Mouse (Mus musculus) left cerebral cortex, adult 2 months (tissue): ENCODE measurements around the gene Actr3b. TPM values are rescaled to one million over a fixed set of nuclear protein-coding genes. Genes with fewer than 3 reads are reported as not detected.

Experiments
- DNase-seq, 2 experiments: peaks; one replicate each; pipeline ENCODE4 v3.0.0; 2021 to 2022; ENCODE audit warnings: low spot score in 2 of 2, mixed read lengths in 1 of 2; ENCODE audit errors: extremely low spot score in 1 of 2
- H3K27ac ChIP-seq: fragments of 200-600 bp; 2 replicates; pipeline ENCODE4 v1.8.1; 2022
- H3K4me3 ChIP-seq: fragments of 200-600 bp; 2 replicates; pipeline ENCODE4 v1.8.1; 2022
- CTCF ChIP-seq: fragments of 200-600 bp; IDR thresholded peaks from 2 replicates; pipeline ENCODE4 v1.8.1; 2022; ENCODE audit warnings: antibody characterized with exemption, mild to moderate bottlenecking, moderate library complexity
- intact Hi-C: fragments of 180-260 bp; cut with DNase I; formaldehyde crosslinking; loops from one replicate; pipeline ENCODE4 v1.15.1; 2025
- total RNA-seq, 2 experiments: library from RNA; stranded (reverse); gene quantifications; 2 replicates each; pipeline ENCODE4 v1.2.3; 2021

Actr3b gene
- total RNA-seq, 2 experiments from 2014 or later, result 110 to 123 TPM

DNA sequence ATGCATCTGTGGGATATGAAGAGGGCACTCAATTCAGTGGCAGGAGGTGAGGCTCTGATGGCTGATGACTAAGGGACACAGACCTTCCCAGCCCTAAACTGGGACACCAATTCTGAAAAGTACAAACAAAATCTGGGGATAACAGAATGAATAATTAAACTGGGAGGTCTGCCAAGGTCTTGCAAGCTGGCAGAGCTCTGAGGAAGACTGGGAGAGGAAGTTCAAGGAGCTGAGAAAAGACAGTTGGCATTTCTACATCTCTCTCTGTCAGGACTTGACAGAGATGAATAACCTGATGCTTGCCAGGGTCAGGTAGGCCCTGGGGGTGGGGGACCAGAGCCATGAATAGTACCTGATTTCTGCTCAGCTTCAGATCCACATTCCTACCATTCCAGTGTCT is 8.2 kb upstream of the Actr3b start:
- no peak overlapping the region for H3K4me3 ChIP-seq
- DNase-seq, result no peak
- no peak for TF ChIP-seq CTCF
- H3K27ac ChIP-seq, result peak overlapping the region; percentile 54; the same call in 1 of the 2 replicates
- intact Hi-C loops, result no loop called here

DNA sequence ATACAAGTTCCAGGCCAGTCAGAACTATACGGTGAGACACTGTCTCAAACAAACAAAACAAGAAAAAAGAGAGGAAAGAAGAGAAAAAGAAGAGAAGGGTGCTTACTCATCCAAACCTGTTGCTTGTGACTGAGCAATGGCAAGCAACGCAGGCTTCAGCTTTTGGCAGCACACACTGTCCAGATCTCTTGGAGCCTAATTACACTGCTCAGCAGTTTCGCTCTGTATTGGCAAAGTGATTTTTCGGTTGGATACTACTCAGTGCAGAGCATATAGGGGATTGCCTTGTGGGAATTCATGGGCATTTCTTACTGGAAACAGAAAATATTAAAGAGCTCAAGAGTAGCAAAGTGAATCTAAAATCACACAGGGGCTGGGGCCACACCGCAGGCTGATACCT is 6.9 kb upstream of the Actr3b start:
- no peak for TF ChIP-seq CTCF
- H3K4me3 ChIP-seq, result no peak overlapping the region
- DNase-seq, result no peak
- H3K27ac ChIP-seq, result 0 out of 2 replicates have a peak overlapping the region, but pooled peaks have one; percentile 44
- intact Hi-C loops, result no loop called here

GRCm38 (mm10) chr5:25753556-25754235 is 6.1 kb upstream of the Actr3b start:
- Histone ChIP-seq H3K4me3 (no peak overlapping the region), H3K27ac (peak overlapping the region; percentile 20)
- intact Hi-C loops, result no loop called here
- DNase-seq, result no peak
- no peak for TF ChIP-seq CTCF

- intact Hi-C loops, result no loop called here
- Histone ChIP-seq H3K27ac (peak overlapping the region; percentile 20), H3K4me3 (no peak overlapping the region)
- no peak for DNase-seq
- no peak for TF ChIP-seq CTCF
These were observed 5.5 kb upstream of the Actr3b start for GRCm38 (mm10) chr5:25754236-25754766.

- intact Hi-C loops, result loop anchor here (2.0 to 5.0 kb wide), 3 partner anchors 14 to 262 kb away; partner anchors contain the start of gene Kmt2c
- peak overlapping the region; percentile 88 for H3K4me3 ChIP-seq
- no peak for TF ChIP-seq CTCF
- peak in 1 of 2 experiments; percentile 59 for DNase-seq
- H3K27ac ChIP-seq, result peak overlapping the region; percentile 97
These were observed 624 bp downstream of the Actr3b start for GRCm38 (mm10) chr5:25760410-25760832.

DNA sequence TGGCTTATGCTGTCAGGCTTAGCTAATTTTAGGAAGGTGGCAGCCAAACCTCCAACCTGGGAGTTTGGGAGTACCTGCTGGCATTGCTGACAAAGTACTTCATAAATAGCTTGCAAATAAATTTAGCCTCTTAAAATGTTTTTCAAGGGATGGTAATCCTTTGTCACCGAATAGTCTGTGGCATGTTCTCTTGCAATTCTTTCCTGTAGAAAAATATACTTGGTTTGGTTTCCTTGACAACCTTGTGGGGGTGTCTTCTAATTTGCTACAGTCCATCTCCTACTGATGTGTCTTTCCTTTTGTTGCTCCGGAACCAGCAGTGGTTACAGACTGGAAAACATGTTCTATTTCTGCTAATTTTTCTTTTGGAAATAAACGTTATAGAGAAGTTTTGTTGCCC is 1.1 kb downstream of the Actr3b start:
- no peak for DNase-seq
- Histone ChIP-seq H3K27ac (peak overlapping the region; percentile 85), H3K4me3 (peak overlapping the region; percentile 88)
- no peak for TF ChIP-seq CTCF
- intact Hi-C loops, result loop anchor here (2.0 to 5.0 kb wide), 3 partner anchors 14 to 262 kb away; partner anchors contain the start of gene Kmt2c

DNA sequence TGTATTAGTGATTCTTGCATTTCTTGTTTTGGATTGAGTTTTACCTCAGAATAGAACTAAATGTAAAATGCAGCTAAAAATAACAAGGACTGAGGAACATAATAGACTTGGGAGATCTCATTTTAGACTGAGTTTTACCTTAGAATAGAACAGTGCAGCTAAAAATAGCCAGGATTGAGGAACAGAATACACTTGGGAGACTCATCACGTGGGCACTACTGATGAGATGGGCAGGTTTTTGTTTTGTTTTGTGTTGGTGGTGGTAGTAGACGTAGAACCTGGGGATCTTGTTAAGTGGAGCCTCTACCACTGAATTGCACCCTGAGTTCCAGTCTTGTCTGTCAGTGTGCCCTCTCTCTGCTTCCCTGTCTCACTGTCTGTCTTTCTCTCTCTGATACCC is 2.1 kb downstream of the Actr3b start:
- intact Hi-C loops, result loop anchor here (2.0 to 5.0 kb wide), 3 partner anchors 13 to 263 kb away; partner anchors contain the start of gene Kmt2c
- no peak for TF ChIP-seq CTCF
- Histone ChIP-seq H3K4me3 (peak overlapping the region; percentile 88), H3K27ac (peak overlapping the region; percentile 85)
- DNase-seq, result no peak

DNA sequence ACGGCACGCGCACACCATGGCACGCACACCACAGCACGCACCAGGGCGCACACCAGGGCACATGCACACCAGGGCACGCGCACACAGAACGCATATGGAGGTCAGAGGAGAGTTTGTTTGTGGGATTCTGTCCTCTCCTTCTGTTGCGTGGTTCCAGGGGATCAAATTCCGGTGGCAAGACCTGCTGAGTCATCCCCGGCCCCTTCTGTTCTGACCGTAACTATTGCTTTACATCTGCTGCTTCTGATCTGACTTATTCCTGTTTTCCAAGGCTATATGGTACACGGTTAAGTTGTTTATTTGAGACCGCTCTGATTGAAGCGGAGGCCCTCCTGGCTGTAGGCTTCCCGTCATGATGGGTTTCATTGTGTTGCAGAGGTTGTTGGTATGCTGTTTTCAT is 9.2 kb downstream of the Actr3b start:
- no peak overlapping the region for H3K4me3 ChIP-seq
- TF ChIP-seq CTCF, result no peak
- intact Hi-C loops, result no loop called here
- no peak overlapping the region for H3K27ac ChIP-seq
- no peak for DNase-seq

GRCm38 (mm10) chr5:25769406-25769805 is 9.6 kb downstream of the Actr3b start:
- no peak for DNase-seq
- intact Hi-C loops, result no loop called here
- H3K4me3 ChIP-seq, result no peak overlapping the region

GRCm38 (mm10) chr5:25772456-25772855 is 12.7 kb downstream of the Actr3b start:
- Histone ChIP-seq H3K27ac (no peak overlapping the region), H3K4me3 (no peak overlapping the region)
- intact Hi-C loops, result no loop called here
- TF ChIP-seq CTCF, result no peak
- DNase-seq, result no peak

More at GRCm38 (mm10) chr5:25769406-25769805, 9.6 kb downstream of the Actr3b start:
- no peak overlapping the region for H3K27ac ChIP-seq
- TF ChIP-seq CTCF, result no peak

DNA sequence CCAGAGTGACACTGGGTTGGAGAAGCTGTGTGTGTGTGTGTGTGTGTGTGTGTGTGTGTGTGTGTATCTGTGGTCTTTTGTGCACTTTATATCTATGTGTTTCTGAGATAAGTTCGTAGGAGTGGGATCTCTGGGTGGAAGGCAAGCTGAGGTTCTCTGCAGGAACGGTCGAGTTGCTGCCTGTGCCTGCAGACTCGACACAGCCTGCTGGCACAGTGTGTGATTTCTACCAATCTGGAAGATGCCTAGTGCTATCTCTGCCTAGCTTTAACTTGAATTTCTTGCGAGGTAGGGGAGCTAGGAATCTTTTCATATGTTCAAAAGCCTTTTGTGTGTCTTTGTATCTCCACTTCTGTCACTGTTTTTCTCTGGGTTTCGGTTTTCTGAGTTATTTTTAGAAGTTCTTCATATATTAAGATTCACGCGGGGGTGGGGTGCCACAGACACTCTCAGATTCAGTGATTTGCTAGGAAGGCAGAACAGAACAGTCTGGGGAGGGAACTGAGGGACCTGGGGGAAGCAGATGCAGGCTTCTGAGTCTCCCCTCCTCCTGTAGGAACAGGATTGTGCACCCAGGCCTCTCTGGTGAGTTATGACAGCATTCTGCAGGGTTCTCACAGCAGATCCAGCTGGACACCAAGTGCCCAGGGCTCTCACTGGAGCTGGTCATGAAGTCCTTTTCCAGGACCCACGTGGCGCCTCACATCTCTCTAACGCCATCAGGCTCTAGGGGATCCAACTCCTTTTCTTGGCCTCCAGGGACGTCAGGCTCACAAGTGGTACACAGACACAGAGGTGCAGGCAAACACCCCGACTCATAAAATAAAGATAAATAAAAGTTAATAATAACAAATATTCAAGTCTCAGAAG is 14.4 kb downstream of the Actr3b start:
- intact Hi-C loops, result loop anchor here (2.0 kb wide), 1 partner anchor 13 kb away; no protein-coding TSS in a partner anchor
- no peak for TF ChIP-seq CTCF

DNA sequence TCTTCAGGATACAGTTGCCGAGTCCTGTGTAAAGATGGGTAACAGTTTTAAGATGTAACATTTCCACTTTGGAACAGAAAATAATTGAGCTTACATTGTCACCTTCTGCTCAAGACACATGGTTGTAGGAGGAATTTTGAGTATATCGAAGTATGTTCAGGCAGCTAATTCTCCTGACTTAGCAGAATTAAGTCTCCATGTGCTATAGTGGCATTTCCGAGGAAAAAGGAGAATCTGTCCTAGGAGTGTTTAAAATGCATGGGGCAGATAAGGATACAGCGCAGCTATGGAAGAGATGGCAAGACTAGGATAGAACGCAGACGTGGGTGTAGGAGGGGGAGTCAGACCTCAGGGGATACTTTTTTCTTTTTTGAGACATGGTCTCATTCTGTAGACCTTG is 31.8 kb downstream of the Actr3b start:
- Histone ChIP-seq H3K4me3 (no peak overlapping the region), H3K27ac (no peak overlapping the region)
- intact Hi-C loops, result no loop called here
- no peak for DNase-seq
- TF ChIP-seq CTCF, result no peak

More for the DNA sequence above, 14.4 kb downstream of the Actr3b start:
- Histone ChIP-seq H3K27ac (peak overlapping the region; percentile 87), H3K4me3 (no peak overlapping the region)
- DNase-seq, result peak; percentile 57 to 61
